Mouse (Mus musculus) hindbrain, embryonic 10.5 days (tissue): ENCODE data around the gene Sgms1. TPM values are rescaled to one million over a fixed set of nuclear protein-coding genes. Genes with fewer than 3 reads are reported as not detected.

ENCODE experiments used
- DNase-seq: peaks from one replicate; pipeline ENCODE4 v3.0.0-alpha.2; 2017; ENCODE audit warnings: low spot score
- H3K27ac ChIP-seq: fragments of 300-500 bp; sonication (generic); 2 replicates; pipeline ENCODE4 v1.5.1; 2016; ENCODE audit warnings: mild to moderate bottlenecking, moderate library complexity
- H3K27me3 ChIP-seq: fragments of 300-500 bp; sonication (generic); 2 replicates; pipeline ENCODE4 v1.6.1; 2016; ENCODE audit warnings: mild to moderate bottlenecking; ENCODE audit not compliant: poor library complexity, insufficient read depth, severe bottlenecking
- H3K36me3 ChIP-seq: fragments of 300-500 bp; sonication (generic); 2 replicates; pipeline ENCODE4 v1.6.1; 2016; ENCODE audit warnings: mild to moderate bottlenecking, moderate library complexity
- H3K4me1 ChIP-seq: fragments of 300-500 bp; sonication (generic); replicated peaks from 2 replicates; pipeline ENCODE4 v1.6.1; 2016; ENCODE audit warnings: mild to moderate bottlenecking
- H3K4me3 ChIP-seq: fragments of 300-500 bp; sonication (generic); 2 replicates; pipeline ENCODE4 v1.5.1; 2016; ENCODE audit warnings: mild to moderate bottlenecking, moderate library complexity
- H3K9me3 ChIP-seq: fragments of 300-500 bp; sonication (generic); 2 replicates; pipeline ENCODE4 v1.6.1; 2016; ENCODE audit warnings: mild to moderate bottlenecking, moderate library complexity
- WGBS: fragments of 180-500 bp; shearing (Covaris S2); methylation state at CpG from one replicate; pipeline ENCODE4 v1.1.7; 2016; 5-methylcytosine and 5-hydroxymethylcytosine counted together
- polyA plus RNA-seq: library from polyadenylated mRNA; unstranded; fragments of >200 nt; fragmentation: Nextera tagmentation; extraction: Ambion mirVana; gene quantifications from 2 replicates; pipeline ENCODE4 v1.2.1, GENCODE M21; 2016

Sgms1 gene
- polyA plus RNA-seq, 1 experiment from 2014 or later, result 14.4 TPM

- Histone ChIP-seq H3K27me3 (no peaks in the 10 kb centered on the region), H3K9me3 (no peaks in the 10 kb centered on the region), H3K27ac (no peak overlapping the region), H3K4me1 (0 out of 2 replicates have a peak, but pooled peaks cover 17% of the 10 kb centered on the region), H3K4me3 (no peak overlapping the region), H3K36me3 (no peaks in the 10 kb centered on the region)
- no peak for DNase-seq
- WGBS, result 62% methylated on average over 3 of the region's 3 CpGs
Measured at GRCm38 (mm10) chr19:32273714-32274113, 115.8 kb downstream of the Sgms1 start.

- no peak overlapping the region for H3K4me3 ChIP-seq
- DNase-seq, result no peak
- no peaks in the 10 kb centered on the region for H3K27me3 ChIP-seq
- 83% methylated on average over 6 of the region's 6 CpGs for WGBS
- H3K4me1 ChIP-seq, result 0 out of 2 replicates have a peak, but pooled peaks cover 17% of the 10 kb centered on the region
- H3K27ac ChIP-seq, result no peak overlapping the region
- H3K36me3 ChIP-seq, result no peaks in the 10 kb centered on the region
- no peaks in the 10 kb centered on the region for H3K9me3 ChIP-seq
Measured at GRCm38 (mm10) chr19:32272475-32273260, 116.8 kb downstream of the Sgms1 start.

GRCm38 (mm10) chr19:32271455-32272200, 117.9 kb downstream of the Sgms1 start:
- H3K36me3 ChIP-seq, result no peaks in the 10 kb centered on the region
- no peaks in the 10 kb centered on the region for H3K9me3 ChIP-seq
- no peaks in the 10 kb centered on the region for H3K27me3 ChIP-seq
- 88% methylated on average over 11 of the region's 11 CpGs for WGBS
- H3K4me1 ChIP-seq, result 0 out of 2 replicates have a peak, but pooled peaks cover 17% of the 10 kb centered on the region
- H3K4me3 ChIP-seq, result no peak overlapping the region
- no peak for DNase-seq
- no peak overlapping the region for H3K27ac ChIP-seq

GRCm38 (mm10) chr19:32269844-32270176, 119.7 kb downstream of the Sgms1 start:
- Histone ChIP-seq H3K4me1 (0 out of 2 replicates have a peak, but pooled peaks cover 9% of the 10 kb centered on the region), H3K27ac (no peak overlapping the region), H3K9me3 (no peaks in the 10 kb centered on the region), H3K4me3 (no peak overlapping the region), H3K36me3 (no peaks in the 10 kb centered on the region), H3K27me3 (no peaks in the 10 kb centered on the region)
- DNase-seq, result no peak
- 87% methylated on average over 6 of the region's 6 CpGs for WGBS

GRCm38 (mm10) chr19:32269141-32269843, 120.2 kb downstream of the Sgms1 start:
- H3K27me3 ChIP-seq, result no peaks in the 10 kb centered on the region
- no peak overlapping the region for H3K4me3 ChIP-seq
- DNase-seq, result no peak
- 89% methylated on average over 12 of the region's 12 CpGs for WGBS
- H3K4me1 ChIP-seq, result 0 out of 2 replicates have a peak, but pooled peaks cover 9% of the 10 kb centered on the region
- H3K36me3 ChIP-seq, result no peaks in the 10 kb centered on the region
- H3K27ac ChIP-seq, result no peak overlapping the region
- H3K9me3 ChIP-seq, result no peaks in the 10 kb centered on the region

DNA sequence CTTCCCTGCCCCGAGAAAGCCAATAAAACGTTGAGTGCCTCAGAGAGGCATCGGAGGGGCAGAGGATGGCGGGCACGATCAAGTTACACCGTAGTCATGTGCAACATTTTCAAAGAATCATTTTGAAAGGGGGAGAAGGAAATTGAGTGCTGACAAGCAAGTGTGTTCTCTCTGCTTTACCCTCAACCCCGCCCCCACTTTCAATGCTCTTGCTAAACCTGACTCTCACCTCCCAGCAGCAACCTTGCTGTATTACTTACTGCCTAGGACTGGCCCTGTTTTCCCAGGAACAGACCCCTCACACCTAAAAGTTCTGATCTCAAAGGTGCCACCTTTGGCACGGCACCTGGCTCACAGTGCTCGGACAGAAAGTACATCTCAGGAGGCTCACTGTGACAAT, 121.0 kb downstream of the Sgms1 start:
- no peak for DNase-seq
- H3K4me3 ChIP-seq, result no peak overlapping the region
- H3K9me3 ChIP-seq, result no peaks in the 10 kb centered on the region
- 75% methylated on average over 9 of the region's 9 CpGs for WGBS
- no peaks in the 10 kb centered on the region for H3K36me3 ChIP-seq
- H3K27ac ChIP-seq, result no peak overlapping the region
- no peaks in the 10 kb centered on the region for H3K27me3 ChIP-seq
- H3K4me1 ChIP-seq, result 0 out of 2 replicates have a peak, but pooled peaks cover 9% of the 10 kb centered on the region

DNA sequence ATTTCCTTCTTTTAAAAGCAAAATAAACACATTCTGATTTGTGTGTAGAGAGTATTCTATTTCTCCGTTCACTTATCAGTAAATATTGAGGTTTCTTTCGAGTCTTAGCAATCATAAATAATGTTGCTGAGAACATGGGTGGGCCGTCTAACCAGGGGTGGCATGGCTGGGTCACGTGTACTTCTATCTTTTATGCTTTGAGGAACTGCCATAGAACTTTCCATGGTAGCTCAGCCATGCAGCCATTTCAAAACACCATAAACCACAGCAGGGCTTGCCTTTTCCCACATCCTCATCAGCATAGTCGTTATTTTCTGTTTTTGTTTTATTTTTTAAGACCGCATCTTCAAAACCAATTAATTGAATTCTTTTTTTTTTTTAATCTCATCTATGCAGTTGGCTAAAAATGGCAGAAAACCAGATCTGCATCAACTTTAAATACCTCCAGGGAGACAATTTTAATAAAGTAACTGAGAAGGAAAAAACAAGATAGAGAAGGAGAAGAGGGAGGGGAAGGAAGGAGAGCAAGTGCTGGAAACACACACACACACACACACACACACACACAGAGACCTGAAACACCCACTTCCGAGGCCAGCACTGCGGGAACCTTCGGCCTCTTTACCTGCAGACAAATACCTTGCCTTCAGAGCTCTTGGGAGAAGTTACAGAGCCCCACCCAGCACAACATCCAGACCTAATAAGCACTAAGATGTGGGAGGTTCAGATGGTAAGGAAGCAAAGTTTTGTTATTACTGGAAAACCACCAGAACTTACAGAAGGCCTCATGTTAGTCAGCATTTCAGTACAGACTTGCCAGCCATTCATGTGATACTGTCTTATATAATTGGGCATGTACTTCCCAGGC, 122.9 kb downstream of the Sgms1 start:
- Histone ChIP-seq H3K36me3 (no peaks in the 10 kb centered on the region), H3K9me3 (no peaks in the 10 kb centered on the region), H3K4me3 (no peak overlapping the region), H3K27ac (no peak overlapping the region), H3K27me3 (no peaks in the 10 kb centered on the region), H3K4me1 (peaks cover 8% of the 10 kb centered on the region; the same call in 1 of the 2 replicates)
- DNase-seq, result no peak
- 88% methylated on average over 9 of the region's 9 CpGs for WGBS

DNA sequence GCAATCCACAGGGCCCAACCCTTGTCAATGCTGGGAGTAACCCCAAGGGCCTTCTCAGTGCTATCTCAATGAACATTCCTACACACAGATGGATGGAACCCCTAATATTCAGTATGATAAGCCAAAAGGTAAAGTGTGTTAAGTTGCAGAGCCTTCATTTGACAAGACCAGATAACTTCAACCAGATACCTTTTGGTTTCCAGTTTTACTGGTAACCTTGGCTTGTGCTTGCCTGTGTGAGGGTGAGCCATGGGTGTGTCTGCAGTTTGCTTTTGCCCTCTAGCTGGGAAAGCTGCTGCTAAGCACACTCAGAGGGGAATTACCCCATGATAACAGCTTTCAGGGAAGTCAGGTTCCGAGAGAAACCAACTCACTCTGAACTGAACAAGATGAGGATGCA, 125.8 kb downstream of the Sgms1 start:
- Histone ChIP-seq H3K4me3 (no peak overlapping the region), H3K9me3 (no peaks in the 10 kb centered on the region), H3K4me1 (peaks cover 5% of the 10 kb centered on the region), H3K27me3 (no peaks in the 10 kb centered on the region), H3K27ac (no peak overlapping the region), H3K36me3 (no peaks in the 10 kb centered on the region)
- DNase-seq, result no peak
- WGBS, result 84% methylated on average over 1 of the region's 1 CpGs

DNA sequence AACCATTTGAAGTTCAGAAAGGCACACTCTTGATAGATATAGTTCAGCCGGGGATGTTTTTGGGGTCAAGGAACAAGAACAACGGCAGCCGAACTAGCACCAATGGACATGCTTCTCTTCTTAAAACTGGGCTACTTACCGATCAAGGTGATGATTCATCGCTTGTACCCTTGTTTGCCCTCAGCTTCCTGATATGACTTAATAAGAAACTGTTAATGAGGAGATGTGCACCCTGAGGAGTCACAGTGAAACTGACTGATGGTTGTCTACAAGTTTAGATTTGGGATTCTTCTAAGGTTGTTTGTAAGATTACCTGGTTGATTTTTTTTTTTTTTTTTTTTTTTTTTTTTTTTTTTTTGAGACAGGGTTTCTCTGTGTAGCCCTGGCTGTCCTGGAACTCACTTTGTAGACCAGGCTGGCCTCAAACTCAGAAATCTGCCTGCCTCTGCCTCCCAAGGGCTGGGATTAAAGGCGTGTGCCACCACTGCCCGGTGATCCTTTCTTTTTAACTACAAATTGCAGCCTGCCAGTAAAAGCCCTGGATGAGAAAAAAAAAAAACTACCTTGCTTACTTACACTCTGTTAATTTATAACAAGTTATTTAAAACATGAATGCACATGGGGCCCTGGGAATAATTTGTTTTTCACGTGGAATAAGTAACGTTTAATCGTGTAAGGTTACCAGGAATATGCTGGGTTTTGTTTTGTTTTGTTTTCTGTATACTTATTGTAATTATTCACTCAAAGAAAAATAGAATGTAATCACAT, 126.5 kb downstream of the Sgms1 start:
- Histone ChIP-seq H3K4me3 (no peak overlapping the region), H3K36me3 (no peaks in the 10 kb centered on the region), H3K9me3 (no peaks in the 10 kb centered on the region), H3K4me1 (peaks cover 5% of the 10 kb centered on the region), H3K27ac (no peak overlapping the region), H3K27me3 (no peaks in the 10 kb centered on the region)
- 93% methylated on average over 10 of the region's 10 CpGs for WGBS
- DNase-seq, result no peak

- Histone ChIP-seq H3K27me3 (no peaks in the 10 kb centered on the region), H3K4me1 (peaks cover 10% of the 10 kb centered on the region), H3K4me3 (no peak overlapping the region), H3K27ac (no peak overlapping the region), H3K9me3 (no peaks in the 10 kb centered on the region), H3K36me3 (no peaks in the 10 kb centered on the region)
- DNase-seq, result no peak
- WGBS, result 55% methylated on average over 8 of the region's 8 CpGs
Measured at GRCm38 (mm10) chr19:32260869-32261688, 128.4 kb downstream of the Sgms1 start.

GRCm38 (mm10) chr19:32259830-32260229, 129.7 kb downstream of the Sgms1 start:
- Histone ChIP-seq H3K27ac (no peak overlapping the region), H3K36me3 (no peaks in the 10 kb centered on the region), H3K4me3 (no peak overlapping the region), H3K4me1 (peaks cover 22% of the 10 kb centered on the region), H3K9me3 (no peaks in the 10 kb centered on the region), H3K27me3 (no peaks in the 10 kb centered on the region)
- WGBS, result 98% methylated on average over 2 of the region's 2 CpGs
- DNase-seq, result no peak
